ENCODE assay signal across 8 mouse cellular contexts in genomic region chr9:110531914-110532489, GRCm38 (mm10). TPM values are rescaled to one million over a fixed set of nuclear protein-coding genes. Genes with fewer than 3 reads are reported as not detected.
DNase-seq lines count a peak whose midpoint lies in the region; ATAC-seq lines count a peak whose summit lies in the region.

No protein-coding gene starts in this region.

- peak; percentile 99 for ATAC-seq in heart, embryonic 14.5 days (ENCODE audit: insufficient number of reproducible peaks, insufficient read depth, low FRiP score, low read depth)
- ATAC-seq in liver, embryonic 13.5 days (ENCODE audit: low read depth) = peak; percentile 97
- ATAC-seq in stomach, embryonic 16.5 days (ENCODE audit: insufficient read depth, low FRiP score) = peak; percentile 99

- peaks cover 21% of the 10 kb centered on the region for H3K4me1 ChIP-seq in brown adipose tissue, adult 24 weeks (ENCODE audit: control insufficient read depth, insufficient read depth, insufficient read length, low read length)
- H3K4me1 ChIP-seq in heart, embryonic 14.5 days (ENCODE audit: control insufficient read depth in 2 of 2, insufficient read depth in 2 of 2, low read length in 2 of 2) = peaks cover 4 to 25% of the 10 kb centered on the region in 2 experiments; a peak in 3 of 4 replicates
- H3K4me1 ChIP-seq in liver, embryonic 13.5 days (replicated peaks) = peaks cover 63% of the 10 kb centered on the region
- H3K4me1 ChIP-seq in stomach, embryonic 16.5 days (ENCODE audit: control insufficient read depth, insufficient read depth, low read length) = peaks cover 15% of the 10 kb centered on the region

- H3K9me3 ChIP-seq in heart, embryonic 14.5 days (ENCODE audit: control insufficient read depth, low read length) = no peaks in the 10 kb centered on the region
- H3K9me3 ChIP-seq in liver, embryonic 13.5 days (replicated peaks) = no peaks in the 10 kb centered on the region
- H3K9me3 ChIP-seq in stomach, embryonic 16.5 days (replicated peaks; ENCODE audit: control insufficient read depth, low read length) = no peaks in the 10 kb centered on the region

- peak overlapping the region; percentile 100 for H3K9ac ChIP-seq in heart, embryonic 14.5 days (ENCODE audit: low read length)
- peak overlapping the region; percentile 100 for H3K9ac ChIP-seq in liver, embryonic 13.5 days
- H3K9ac ChIP-seq in stomach, embryonic 16.5 days (ENCODE audit: low read length) = peak overlapping the region; percentile 100

- peak overlapping the region; percentile 67 for H3K4me3 ChIP-seq in brown adipose tissue, adult 24 weeks (ENCODE audit: insufficient read depth, low read depth, low read length)
- H3K4me3 ChIP-seq in heart, embryonic 14.5 days (ENCODE audit: control insufficient read depth in 1 of 2, insufficient read depth in 1 of 2, low read depth in 1 of 2, low read length in 2 of 2) = peak overlapping the region; percentile 89 to 98
- H3K4me3 ChIP-seq in liver, embryonic 13.5 days (replicated peaks) = peak overlapping the region; percentile 97
- H3K4me3 ChIP-seq in stomach, embryonic 16.5 days (replicated peaks; ENCODE audit: low read length) = peak overlapping the region; percentile 99

- peak overlapping the region; percentile 65 for H3K4me2 ChIP-seq in heart, embryonic 14.5 days (ENCODE audit: low read length)
- peak overlapping the region; percentile 89 for H3K4me2 ChIP-seq in liver, embryonic 13.5 days
- peak overlapping the region; percentile 60 for H3K4me2 ChIP-seq in stomach, embryonic 16.5 days (ENCODE audit: low read depth, low read length)

- H3K27me3 ChIP-seq in heart, embryonic 14.5 days (ENCODE audit: control insufficient read depth, insufficient read depth, low read length) = no peaks in the 10 kb centered on the region
- no peaks in the 10 kb centered on the region for H3K27me3 ChIP-seq in liver, embryonic 13.5 days
- H3K27me3 ChIP-seq in stomach, embryonic 16.5 days (ENCODE audit: control insufficient read depth, insufficient read depth, low read length) = no peaks in the 10 kb centered on the region

- H3K36me3 ChIP-seq in heart, embryonic 14.5 days (ENCODE audit: control insufficient read depth, insufficient read depth, low read length) = 0 out of 2 replicates have a peak, but pooled peaks cover 3% of the 10 kb centered on the region
- H3K36me3 ChIP-seq in liver, embryonic 13.5 days = no peaks in the 10 kb centered on the region
- no peaks in the 10 kb centered on the region for H3K36me3 ChIP-seq in stomach, embryonic 16.5 days (ENCODE audit: control insufficient read depth, insufficient read depth, low read length)

- H3K27ac ChIP-seq in brown adipose tissue, adult 24 weeks (replicated peaks; ENCODE audit: low read depth, low read length) = peak overlapping the region; percentile 68
- peak overlapping the region; percentile 99 to 100 for H3K27ac ChIP-seq in heart, embryonic 14.5 days (replicated peaks in 1 of 2; ENCODE audit: control insufficient read depth in 1 of 2, insufficient read depth in 1 of 2, low read depth in 2 of 2, low read length in 2 of 2)
- H3K27ac ChIP-seq in liver, embryonic 13.5 days = peak overlapping the region; percentile 99
- H3K27ac ChIP-seq in stomach, embryonic 16.5 days (ENCODE audit: low read length) = peak overlapping the region; percentile 100

- DNase-seq in CD4-positive, CD25-positive, alpha-beta regulatory T cell, adult 2 months (ENCODE audit: low read depth, low spot score) = peak; percentile 96
- peak; percentile 13 for DNase-seq in fat pad, adult 2 months (ENCODE audit: extremely low read depth, low read depth, low spot score)
- DNase-seq in kidney, postnatal 14 days = peak; percentile 97
- DNase-seq in liver, embryonic 13.5 days = peak; percentile 92
- peak; percentile 95 for DNase-seq in neural tube, embryonic 10.5 days (ENCODE audit: extremely low spot score, low spot score)

- WGBS in heart, embryonic 14.5 days = under 1% methylated on average over 45 of the region's 53 CpGs
- whole genome bisulfite sequencing in liver, embryonic 13.5 days (ENCODE audit: insufficient replicate concordance) = under 1% methylated on average over 43 of the region's 53 CpGs
- WGBS in stomach, embryonic 16.5 days = under 1% methylated on average over 48 of the region's 53 CpGs

RNA-seq across cellular contexts. Expression of gene Setd2, which starts 0.4 kb away (rescaled TPM):
- polyA plus RNA-seq in brown adipose tissue, adult 24 weeks (2012; ENCODE audit: insufficient read depth, insufficient read length, missing spikeins) = 16.3 and 31.6 TPM in 2 replicates
- polyA plus RNA-seq in heart, embryonic 14.5 days (2014; fragmentation: Nextera tagmentation; extraction: Ambion mirVana) = 32.7 and 35.6 TPM in 2 replicates
- 11.4 and 13.4 TPM in 2 replicates for polyA plus RNA-seq in liver, embryonic 13.5 days (2015; fragmentation: Nextera tagmentation; extraction: Ambion mirVana)
- 27.0 and 29.0 TPM in 2 replicates for polyA plus RNA-seq in stomach, embryonic 16.5 days (2015; fragmentation: Nextera tagmentation; extraction: Ambion mirVana)

RNA-seq across cellular contexts. Expression of gene Kif9, which starts 55.2 kb away (rescaled TPM):
- polyA plus RNA-seq in brown adipose tissue, adult 24 weeks (2012; ENCODE audit: insufficient read depth, insufficient read length, missing spikeins) = 0.40 and 0.54 TPM in 2 replicates
- polyA plus RNA-seq in heart, embryonic 14.5 days (2014; fragmentation: Nextera tagmentation; extraction: Ambion mirVana) = 0.47 and 0.65 TPM in 2 replicates
- 0.23 and 0.27 TPM in 2 replicates for polyA plus RNA-seq in liver, embryonic 13.5 days (2015; fragmentation: Nextera tagmentation; extraction: Ambion mirVana)
- 0.99 and 2.3 TPM in 2 replicates for polyA plus RNA-seq in stomach, embryonic 16.5 days (2015; fragmentation: Nextera tagmentation; extraction: Ambion mirVana)

RNA-seq across cellular contexts. Expression of gene Klhl18, which starts 55.5 kb away (rescaled TPM):
- 5.5 and 6.3 TPM in 2 replicates for polyA plus RNA-seq in brown adipose tissue, adult 24 weeks (2012; ENCODE audit: insufficient read depth, insufficient read length, missing spikeins)
- polyA plus RNA-seq in heart, embryonic 14.5 days (2014; fragmentation: Nextera tagmentation; extraction: Ambion mirVana) = 7.7 and 8.7 TPM in 2 replicates
- 1.9 and 2.7 TPM in 2 replicates for polyA plus RNA-seq in liver, embryonic 13.5 days (2015; fragmentation: Nextera tagmentation; extraction: Ambion mirVana)
- polyA plus RNA-seq in stomach, embryonic 16.5 days (2015; fragmentation: Nextera tagmentation; extraction: Ambion mirVana) = 10.2 and 12.0 TPM in 2 replicates

Comparison
In these comparisons a context has a peak if more than half of its experiments do, and no peak if none do; other contexts are left out.
1. Peak in every context shown above with its lines: DNase-seq, ATAC-seq, H3K4me3 ChIP-seq and H3K27ac ChIP-seq.
2. DNase-seq: peak in every context shown above with its lines; median percentile 97 in kidney, postnatal 14 days; 96 in CD4-positive, CD25-positive, alpha-beta regulatory T cell, adult 2 months; 95 in neural tube, embryonic 10.5 days; 92 in liver, embryonic 13.5 days; 13 in fat pad, adult 2 months.